Mouse (Mus musculus) adrenal gland (tissue): ENCODE results near the gene Tmem190.
"Not testable (repeated sequence)": the region's sequence is repeated elsewhere in the genome, so short reads cannot be mapped to it uniquely, and the experiment has no call there.

Experiments
- intact Hi-C: fragments of 180-260 bp; cut with DNase I; formaldehyde crosslinking; loops from one replicate; pipeline ENCODE4 v1.15.1; 2025

Tmem190 gene

DNA sequence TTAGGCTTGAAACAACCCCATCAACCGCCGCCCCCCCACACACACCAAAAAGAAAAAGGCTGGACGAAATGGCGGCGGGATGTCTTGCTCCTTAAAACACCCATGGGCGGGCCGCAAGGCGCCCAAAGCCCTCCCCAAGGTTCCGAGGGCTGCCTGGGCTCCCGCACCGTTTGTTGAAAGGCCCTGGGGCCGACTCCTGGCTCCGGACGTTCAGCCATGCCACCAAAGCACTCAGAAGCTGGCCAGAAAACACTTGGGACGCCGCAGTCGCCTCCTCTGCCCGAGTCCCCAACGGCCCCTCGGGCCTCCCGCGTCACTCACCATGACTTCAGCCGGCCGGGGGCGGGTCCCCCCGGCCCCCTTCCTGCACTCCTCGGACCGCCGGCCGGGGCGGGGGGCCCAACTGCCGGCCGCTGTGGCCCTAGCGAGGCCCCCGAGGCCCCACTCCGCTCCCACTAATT is 29.1 kb downstream of the Tmem190 start:
- intact Hi-C loops = loop anchor here (2.0 kb wide), 1 partner anchor 127 kb away; no protein-coding TSS in a partner anchor

DNA sequence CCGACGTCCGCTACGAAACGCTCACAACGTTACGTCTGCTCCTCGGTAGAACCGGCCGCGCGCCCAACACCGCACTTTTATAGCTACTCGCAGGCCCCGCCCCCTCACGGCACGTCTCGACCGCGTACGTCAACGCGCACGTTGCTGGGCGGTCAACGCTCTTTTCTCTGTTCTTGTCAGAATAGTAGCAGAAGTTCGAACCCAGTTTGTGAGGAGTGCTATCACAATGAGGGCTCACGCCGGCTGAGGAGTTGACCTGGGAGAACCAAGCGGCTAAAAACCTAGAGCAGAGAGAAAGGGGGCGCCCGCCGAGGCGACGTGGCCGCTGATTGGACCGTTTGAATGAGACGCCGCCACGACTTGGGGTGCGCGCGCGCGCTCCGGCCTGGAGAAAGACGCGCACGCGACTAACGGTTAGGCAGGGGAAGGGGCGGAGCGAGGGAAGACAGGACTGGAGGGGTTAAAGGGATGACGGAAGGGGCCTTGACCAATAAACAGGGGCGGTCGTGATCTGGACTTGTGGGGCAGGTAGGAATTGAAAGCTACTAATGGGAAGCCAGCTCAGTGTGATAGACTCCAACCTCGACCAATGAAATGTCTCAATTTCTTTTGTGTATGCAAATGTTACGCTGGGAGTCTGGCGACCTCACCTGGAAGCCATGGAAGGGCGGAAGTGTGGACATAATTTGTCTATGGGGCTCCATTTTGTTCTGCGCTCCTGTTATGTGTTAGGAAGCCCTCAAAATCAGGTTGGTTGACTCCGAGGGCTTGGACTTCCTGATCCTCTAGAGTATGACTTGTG is 29.8 kb downstream of the Tmem190 start, which contains the start of gene Ube2s:
Ube2s (minus strand) TSS at position 288 of the 802 bp plus-strand sequence.
- intact Hi-C loops = no loop called here

DNA sequence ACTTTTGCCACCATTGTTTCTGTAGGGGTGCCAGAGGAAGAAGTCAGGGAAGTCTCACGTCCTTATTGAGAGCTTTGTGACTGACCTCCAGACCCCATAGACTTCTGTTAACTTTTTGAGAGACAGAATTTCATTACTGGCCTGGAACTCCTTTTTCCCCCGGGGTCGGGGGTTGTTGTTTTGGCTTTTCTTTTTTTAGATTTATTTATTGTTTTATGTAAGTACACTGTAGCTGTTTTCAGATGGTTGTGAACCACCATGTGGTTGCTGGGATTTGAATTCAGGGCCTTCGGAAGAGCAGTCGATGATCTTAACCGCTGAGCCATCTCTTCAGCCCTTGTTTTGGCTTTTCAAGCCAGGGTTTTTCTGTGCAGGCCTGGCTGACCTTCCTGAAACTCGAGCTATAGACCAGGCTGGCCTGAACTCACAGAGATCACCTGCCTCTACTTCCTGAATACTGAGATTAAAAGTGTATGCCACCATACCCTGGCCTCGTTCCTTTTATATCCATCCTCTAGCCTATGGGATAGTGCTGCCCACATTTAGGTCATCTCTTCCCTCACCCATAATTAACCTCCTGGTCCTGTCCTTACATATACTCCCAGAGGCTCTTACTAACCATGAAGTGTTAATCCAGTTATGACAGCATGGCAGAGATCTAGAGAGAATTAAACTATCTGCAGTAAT is 30.5 kb downstream of the Tmem190 start:
- intact Hi-C loops = no loop called here

DNA sequence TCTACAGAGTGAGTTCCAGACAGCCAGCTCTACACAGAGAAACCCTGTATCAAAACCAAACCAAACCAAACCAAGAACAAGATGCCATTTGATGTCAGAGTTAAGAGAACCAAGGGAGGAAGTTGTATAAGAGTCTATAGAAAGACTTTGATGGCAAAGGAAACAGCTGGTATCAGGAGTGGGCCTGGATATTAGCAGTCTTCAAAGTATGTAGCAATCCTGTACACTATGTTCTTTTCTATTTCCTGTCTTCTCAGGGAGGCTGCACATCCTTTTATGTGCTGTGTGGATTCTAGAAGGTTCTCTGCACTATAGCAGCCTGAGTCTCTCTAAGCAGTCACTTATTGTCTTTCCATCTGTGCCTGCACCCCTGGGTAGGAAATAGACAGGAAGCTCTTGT is 33.8 kb downstream of the Tmem190 start:
- intact Hi-C loops = loop anchor here (5.0 kb wide), 1 partner anchor 36 kb away; no protein-coding TSS in a partner anchor

DNA sequence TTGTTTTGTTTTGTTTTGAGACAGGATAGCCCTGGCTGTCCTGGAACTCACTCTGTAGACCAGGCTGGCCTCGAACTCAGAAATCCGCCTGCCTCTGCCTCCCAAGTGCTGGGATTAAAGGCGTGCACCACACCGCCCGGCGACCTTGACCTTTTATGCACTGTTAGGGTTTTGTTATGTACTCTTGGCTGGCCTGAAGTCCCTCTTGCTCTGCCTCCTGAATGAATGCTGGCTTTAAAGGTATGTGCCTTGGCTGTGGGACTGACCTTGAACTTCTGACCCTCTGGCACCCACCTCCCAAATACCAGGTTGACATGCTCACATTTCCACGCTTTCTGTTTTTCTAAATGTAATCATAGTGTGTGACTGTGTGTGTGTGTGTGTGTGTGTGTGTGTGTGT is 38.2 kb downstream of the Tmem190 start:
- intact Hi-C loops = not testable (repeated sequence)

DNA sequence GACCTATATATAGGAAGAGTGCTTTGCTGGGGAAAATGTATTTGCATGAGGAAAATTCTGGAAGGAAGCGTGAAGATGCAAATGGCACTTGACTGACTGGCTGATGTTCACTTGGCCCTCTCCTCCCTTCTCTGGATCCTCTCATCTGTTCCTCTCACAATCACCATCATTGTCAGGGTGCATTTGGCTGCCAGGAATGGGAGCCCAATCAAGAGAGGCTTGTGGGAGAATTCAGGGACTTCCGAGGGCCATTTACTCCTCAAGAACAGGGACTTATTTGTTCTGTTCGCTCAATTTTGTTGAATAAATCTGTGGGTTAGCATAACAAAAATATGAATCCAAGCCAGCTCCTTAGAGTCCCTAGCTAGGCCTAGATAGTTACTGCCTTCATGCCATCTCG is 39.0 kb downstream of the Tmem190 start:
- intact Hi-C loops = no loop called here

DNA sequence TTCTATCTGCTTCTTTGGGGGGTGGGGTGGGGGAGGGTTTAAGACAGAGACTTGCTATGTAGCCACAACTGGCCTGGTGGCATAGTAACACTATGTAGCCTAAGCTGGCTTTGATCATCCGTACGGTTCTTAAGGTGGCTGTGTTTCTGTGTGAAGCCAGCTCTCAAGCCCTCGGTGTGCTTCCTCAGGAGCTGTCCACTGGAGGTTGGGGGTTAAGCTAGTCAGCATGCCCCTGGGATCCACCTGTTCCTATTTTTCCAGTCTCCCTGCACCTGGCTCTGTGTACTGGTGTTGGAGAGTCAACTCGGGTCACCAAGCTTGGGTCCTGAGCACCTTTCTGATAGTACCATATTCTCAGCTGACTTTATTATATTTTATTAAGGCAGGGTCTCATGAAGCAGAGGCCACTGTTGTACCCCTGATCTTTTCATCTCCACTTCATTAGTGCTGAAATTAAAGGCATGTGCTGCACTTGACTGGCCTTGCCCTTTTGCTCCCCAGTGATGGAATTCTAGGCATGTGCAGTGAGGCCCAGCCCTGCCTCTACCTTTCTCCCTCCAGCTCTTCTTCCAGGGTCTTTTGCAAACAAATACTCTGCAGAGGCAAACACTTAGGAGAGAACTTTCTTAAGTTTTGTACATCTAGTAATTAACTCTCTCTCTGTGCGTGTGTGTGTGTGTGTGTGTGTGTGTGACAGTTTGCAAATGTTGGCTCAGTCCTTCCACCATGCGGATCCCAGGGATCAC is 39.6 kb downstream of the Tmem190 start:
- intact Hi-C loops = no loop called here

DNA sequence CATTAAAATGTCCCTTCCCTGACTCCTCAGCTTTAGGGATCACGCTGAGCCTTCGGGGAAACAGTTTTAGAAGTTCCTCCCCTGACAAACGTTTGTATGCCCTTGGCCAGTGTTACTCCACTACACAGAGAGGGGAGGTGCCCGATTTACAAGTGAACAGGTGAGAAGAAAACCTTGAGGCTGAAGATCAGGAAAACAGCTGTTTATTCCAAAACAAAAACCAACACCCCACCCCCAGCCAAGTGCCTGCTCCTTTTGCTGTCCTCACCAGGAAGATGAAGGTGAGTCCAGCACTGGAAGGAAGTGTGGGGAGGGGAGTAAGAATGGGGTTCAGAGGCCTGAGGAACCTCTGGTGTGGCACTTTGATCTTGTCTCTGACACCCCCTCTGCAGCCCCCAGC is 42.6 kb downstream of the Tmem190 start:
- intact Hi-C loops = no loop called here

DNA sequence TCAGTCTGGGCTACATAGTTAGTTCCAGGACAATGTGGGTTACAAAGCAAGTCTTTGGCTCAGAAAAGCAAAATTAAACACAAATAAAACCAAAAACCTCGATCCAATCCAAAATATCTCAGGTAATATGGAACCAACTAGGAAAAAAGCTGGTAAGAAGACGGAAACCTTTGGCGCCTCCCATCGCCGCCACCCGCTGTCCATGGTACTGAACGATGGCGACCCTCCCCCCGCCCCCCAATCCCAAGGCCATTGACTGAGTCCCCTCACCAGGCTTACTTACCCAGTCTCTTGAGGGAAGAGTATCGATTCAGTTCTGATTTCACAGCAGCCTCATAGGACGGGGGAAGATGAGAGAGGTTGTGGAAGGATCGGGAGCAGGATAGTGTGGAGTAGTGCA is 47.7 kb downstream of the Tmem190 start:
- intact Hi-C loops = no loop called here
